Mouse (Mus musculus): Measurements from ENCODE around the gene Cc2d2a.

DNA sequence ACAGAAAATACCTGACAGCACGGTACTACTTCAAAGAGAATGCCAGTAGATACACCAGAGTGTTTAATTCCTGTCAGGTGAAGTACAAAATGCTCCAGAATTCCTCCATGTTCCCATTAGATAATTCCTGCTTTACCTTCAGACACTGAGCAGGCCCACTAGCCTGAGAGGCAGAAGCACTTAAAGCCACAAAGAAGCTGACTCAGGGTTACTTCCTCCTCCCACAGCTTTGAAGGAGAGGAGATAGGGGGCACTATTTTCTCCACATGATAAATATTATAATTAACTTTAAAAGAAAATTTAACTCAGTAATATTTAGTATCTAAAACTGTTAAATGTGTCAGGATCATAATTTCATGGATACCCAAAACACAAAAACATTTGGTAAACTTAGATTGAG is 82.0 kb downstream of the Cc2d2a start:
- no peak for TF ChIP-seq GABPA (IDR thresholded peaks at IDR 0.05; ENCODE audit: low read depth, low read length)
- TF ChIP-seq ZNF384 (IDR thresholded peaks at IDR 0.05; ENCODE audit: low read depth, low read length): no peak
- TF ChIP-seq BHLHE40 (IDR thresholded peaks at IDR 0.05; ENCODE audit: borderline replicate concordance, low read depth, low read length): no peak
- no peak for TF ChIP-seq POLR2A (IDR thresholded peaks at IDR 0.05; ENCODE audit: control insufficient read depth in 1 of 2, insufficient read depth in 1 of 2, low read depth in 1 of 2, low read length in 2 of 2, poor library complexity in 1 of 2)
- peak in 1 of 3 experiments; percentile 47; a peak in 2 of 6 replicates for TF ChIP-seq CTCF (IDR thresholded peaks at IDR 0.05 in 2 of 3, conservative IDR thresholded peaks at IDR 0.05 in 1 of 3; ENCODE audit: control insufficient read depth in 1 of 3, insufficient read depth in 1 of 3, low read depth in 2 of 3, low read length in 3 of 3, poor library complexity in 1 of 3, severe bottlenecking in 1 of 3)
- TF ChIP-seq EP300 (IDR thresholded peaks at IDR 0.05; ENCODE audit: low read depth in 1 of 2, low read length in 2 of 2): no peak; a peak in 1 of 4 replicates
- no peak for TF ChIP-seq USF1 (IDR thresholded peaks at IDR 0.05; ENCODE audit: low read depth, low read length)
- TF ChIP-seq GATA1 (IDR thresholded peaks at IDR 0.05; ENCODE audit: low read depth, low read length): no peak
- TF ChIP-seq ZMIZ1 (IDR thresholded peaks at IDR 0.05; ENCODE audit: low read depth, low read length): no peak
- TF ChIP-seq CHD1 (IDR thresholded peaks at IDR 0.05; ENCODE audit: low read depth, low read length): no peak
- no peak for TF ChIP-seq ZC3H11A (IDR thresholded peaks at IDR 0.05; ENCODE audit: low read depth, low read length)
- peak; percentile 94 for TF ChIP-seq MAFK (IDR thresholded peaks at IDR 0.05; ENCODE audit: borderline replicate concordance, low read depth, low read length)
- TF ChIP-seq TBP (IDR thresholded peaks at IDR 0.05; ENCODE audit: low read depth, low read length): no peak
